Mouse (Mus musculus): Measurements from ENCODE around the gene Rbpj. TPM values are rescaled to one million over a fixed set of nuclear protein-coding genes. Genes with fewer than 3 reads are reported as not detected.

The Rbpj gene
- polyA plus RNA-seq, 1 experiment from 2014 or later = 49.4 TPM

DNA sequence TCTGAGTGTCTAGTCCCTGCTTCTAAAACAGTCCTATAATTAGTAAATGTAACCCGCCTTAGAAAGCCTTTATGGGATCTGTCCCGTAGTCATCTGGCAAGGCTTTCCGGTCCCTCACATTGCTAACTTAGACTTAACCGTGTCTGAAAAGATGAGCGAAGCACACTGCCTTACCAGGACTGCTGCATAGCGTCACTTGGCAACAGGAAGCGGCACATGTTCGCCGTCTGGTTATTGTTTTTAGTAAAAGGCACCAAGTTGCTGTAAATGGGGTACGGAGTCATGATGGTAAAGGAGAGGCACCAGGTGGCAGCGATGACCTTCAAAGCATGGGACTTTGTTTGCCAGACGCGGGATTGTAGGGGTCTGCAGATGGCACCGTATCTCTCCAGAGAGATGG is 236.7 kb downstream of the Rbpj start:
- Histone ChIP-seq H3K27ac (ENCODE audit: low read depth, low read length) (no peak overlapping the region), H3K4me3 (ENCODE audit: low read depth, low read length) (no peak overlapping the region), H3K9me3 (replicated peaks; ENCODE audit: control insufficient read depth, low read length) (no peaks in the 10 kb centered on the region), H3K4me1 (ENCODE audit: control insufficient read depth, insufficient read depth, low read length) (peaks cover 6% of the 10 kb centered on the region), H3K9ac (ENCODE audit: low read length) (no peak overlapping the region), H3K27me3 (replicated peaks; ENCODE audit: control insufficient read depth, insufficient read depth, low read length) (no peaks in the 10 kb centered on the region), H3K36me3 (ENCODE audit: control insufficient read depth, insufficient read depth, low read length) (no peaks in the 10 kb centered on the region), H3K4me2 (ENCODE audit: low read length) (no peak overlapping the region)
- ATAC-seq (no peak), DNase-seq (ENCODE audit: low spot score) (no peak)
- 89% methylated on average over 14 of the region's 14 CpGs for WGBS

Other genes with a start within 250 kb of the Rbpj start
- 68.1 and 95.4 TPM in 2 replicates for gene Smim20, start 199.1 kb upstream of the Rbpj start, polyA plus RNA-seq (2014; fragmentation: Nextera tagmentation; extraction: Ambion mirVana)
- gene Cckar, start 241.6 kb downstream of the Rbpj start, polyA plus RNA-seq (2014; fragmentation: Nextera tagmentation; extraction: Ambion mirVana) = 0.54 and 1.4 TPM in 2 replicates

All from forebrain, embryonic 14.5 days (tissue).